Mouse (Mus musculus) olfactory bulb, adult 2 months (tissue): ENCODE results near the gene Ddx3x.

ENCODE experiments used
- CTCF ChIP-seq: fragments of 200-500 bp; IDR thresholded peaks from 2 replicates; pipeline ENCODE4 v1.5.1; 2012; ENCODE audit warnings: low read depth, mild to moderate bottlenecking, low read length, moderate library complexity; ENCODE audit not compliant: insufficient read depth
- POLR2A ChIP-seq: fragments of 200-500 bp; IDR thresholded peaks from 2 replicates; pipeline ENCODE4 v1.6.1; 2012; ENCODE audit warnings: mild to moderate bottlenecking, low read depth, low read length, moderate library complexity; ENCODE audit not compliant: insufficient read depth

DNA sequence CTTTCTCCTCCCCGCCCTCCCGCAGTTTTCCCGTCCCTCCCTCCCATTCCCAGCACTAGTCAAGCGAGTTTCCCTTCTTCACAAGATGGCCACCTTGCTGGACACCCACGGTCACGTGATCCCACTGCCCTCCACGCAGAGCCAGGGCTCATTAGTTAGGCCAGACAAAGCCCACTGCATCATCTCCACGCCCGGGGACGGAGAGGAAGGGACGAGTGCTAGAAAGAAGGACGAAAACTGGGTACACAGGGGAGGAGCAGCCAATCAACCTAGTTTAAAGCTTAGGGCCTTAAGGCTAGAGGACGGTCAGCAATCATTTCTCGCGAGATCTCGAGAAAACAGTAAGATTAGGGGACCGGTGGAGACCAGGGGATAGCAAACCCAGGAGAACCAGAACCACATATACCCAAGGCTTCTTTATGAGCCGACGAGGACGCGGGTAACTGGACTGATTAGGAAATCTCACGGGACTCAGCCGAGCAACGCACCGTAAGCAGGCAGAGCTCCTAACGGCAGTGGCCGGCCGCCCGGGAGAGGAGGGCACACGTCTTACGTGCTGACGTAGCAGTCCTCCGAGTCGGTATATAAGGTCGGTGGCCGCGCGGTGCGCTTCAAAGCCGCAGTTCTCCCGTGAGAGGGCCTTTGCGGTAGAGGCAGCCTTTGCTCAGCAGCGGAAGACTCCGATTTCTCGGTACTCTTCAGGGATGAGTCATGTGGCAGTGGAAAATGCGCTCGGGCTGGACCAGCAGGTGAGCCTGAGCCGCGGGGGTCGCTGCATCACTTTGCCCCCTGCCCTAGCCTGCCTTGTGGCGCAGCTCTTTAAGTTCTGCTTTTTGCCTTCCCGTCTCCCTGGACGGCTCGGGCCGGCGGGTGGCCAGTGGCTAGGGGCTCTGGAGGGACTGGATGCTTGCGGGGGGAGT lies at the start of gene Ddx3x:
- TF ChIP-seq CTCF = no peak
- TF ChIP-seq POLR2A = peak; percentile 90
